Mouse (Mus musculus) limb, embryonic 12.5 days (tissue): ENCODE measurements around the gene Prrx1. TPM values are rescaled to one million over a fixed set of nuclear protein-coding genes. Genes with fewer than 3 reads are reported as not detected.

ENCODE experiments used
- ATAC-seq: fragments of 200-750 bp; cut with Nextera tagmentation; 2 replicates; pipeline ENCODE4 v1.8.0; 2017; ENCODE audit warnings: low read depth, moderate TSS enrichment; ENCODE audit not compliant: insufficient number of reproducible peaks, insufficient read depth, low FRiP score, low TSS enrichment
- H3K27ac ChIP-seq: fragments of 300-500 bp; sonication (generic); 2 replicates; pipeline ENCODE4 v1.5.1; 2016; ENCODE audit warnings: mild to moderate bottlenecking, moderate library complexity
- H3K27me3 ChIP-seq: fragments of 300-500 bp; sonication (generic); 2 replicates; pipeline ENCODE4 v1.6.1; 2016; ENCODE audit warnings: mild to moderate bottlenecking, moderate library complexity
- H3K36me3 ChIP-seq: fragments of 300-500 bp; sonication (generic); 2 replicates; pipeline ENCODE4 v1.6.1; 2016; ENCODE audit warnings: mild to moderate bottlenecking, moderate library complexity
- H3K4me1 ChIP-seq: fragments of 300-500 bp; sonication (generic); replicated peaks from 2 replicates; pipeline ENCODE4 v1.6.1; 2016
- H3K4me2 ChIP-seq: fragments of 300-500 bp; sonication (generic); 2 replicates; pipeline ENCODE4 v1.6.1; 2016; ENCODE audit warnings: mild to moderate bottlenecking, moderate library complexity
- H3K4me3 ChIP-seq: fragments of 300-500 bp; sonication (generic); replicated peaks from 2 replicates; pipeline ENCODE4 v1.5.1; 2016; ENCODE audit warnings: mild to moderate bottlenecking
- H3K9ac ChIP-seq: fragments of 300-500 bp; sonication (generic); replicated peaks from 2 replicates; pipeline ENCODE4 v1.6.1; 2016; ENCODE audit warnings: mild to moderate bottlenecking, moderate library complexity
- H3K9me3 ChIP-seq: fragments of 300-500 bp; sonication (generic); 2 replicates; pipeline ENCODE4 v1.6.1; 2016; ENCODE audit warnings: mild to moderate bottlenecking, moderate library complexity
- WGBS: fragments of 180-500 bp; shearing (Covaris S2); methylation state at CpG from one replicate; pipeline ENCODE4 v1.1.7; 2016; 5-methylcytosine and 5-hydroxymethylcytosine counted together
- polyA plus RNA-seq: library from polyadenylated mRNA; unstranded; fragments of >200 nt; fragmentation: Nextera tagmentation; extraction: Ambion mirVana; gene quantifications from 2 replicates; pipeline ENCODE4 v1.2.1, GENCODE M21; 2016

Gene Prrx1
- polyA plus RNA-seq, 1 experiment from 2014 or later = 194 TPM

DNA sequence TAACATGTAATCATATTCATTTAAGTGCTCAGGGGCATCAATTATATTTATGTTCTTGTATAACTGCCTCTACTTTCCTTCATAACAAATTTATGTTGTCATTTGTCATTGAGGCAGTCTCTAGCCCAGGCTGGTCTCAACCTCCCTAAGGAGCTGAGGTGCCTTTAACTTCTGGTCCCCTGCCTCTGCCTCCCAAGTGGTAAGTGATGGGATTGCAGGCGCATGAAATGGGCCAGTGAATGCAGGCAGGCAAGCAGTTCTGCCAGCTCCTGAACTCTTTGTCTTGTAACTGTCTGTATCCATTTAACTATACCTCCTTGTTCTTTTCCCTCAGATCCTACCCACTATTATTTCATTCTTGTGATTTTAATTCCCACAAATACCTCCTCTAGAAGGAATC is 31.4 kb upstream of the Prrx1 start:
- H3K36me3 ChIP-seq = no peaks in the 10 kb centered on the region
- ATAC-seq = no peak
- no peak overlapping the region for H3K4me2 ChIP-seq
- H3K9ac ChIP-seq = no peak overlapping the region
- H3K27me3 ChIP-seq = no peaks in the 10 kb centered on the region
- no peak overlapping the region for H3K4me3 ChIP-seq
- no peak overlapping the region for H3K27ac ChIP-seq
- no peaks in the 10 kb centered on the region for H3K4me1 ChIP-seq
- 34% methylated on average over 1 of the region's 1 CpGs for WGBS
- no peaks in the 10 kb centered on the region for H3K9me3 ChIP-seq

DNA sequence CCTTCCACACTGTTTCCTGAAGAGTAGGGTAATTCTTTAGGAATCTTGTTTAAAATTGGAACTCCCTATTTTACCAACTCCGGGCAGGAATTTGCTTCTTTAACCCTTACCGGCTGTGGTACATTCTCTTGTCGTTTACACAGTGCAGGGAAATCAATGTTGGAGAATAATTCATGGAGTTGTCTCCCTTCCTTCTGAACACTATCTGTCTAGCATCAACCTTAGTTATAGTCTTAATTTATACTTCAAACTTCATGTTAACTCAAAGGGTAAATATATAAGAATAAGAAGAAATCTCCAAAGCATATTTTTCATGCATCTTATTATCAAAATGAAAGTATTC is 25.7 kb upstream of the Prrx1 start:
- Histone ChIP-seq H3K27ac (no peak overlapping the region), H3K9ac (no peak overlapping the region), H3K27me3 (no peaks in the 10 kb centered on the region), H3K4me3 (no peak overlapping the region), H3K4me1 (0 out of 2 replicates have a peak, but pooled peaks cover 3% of the 10 kb centered on the region), H3K4me2 (no peak overlapping the region), H3K36me3 (no peaks in the 10 kb centered on the region), H3K9me3 (no peaks in the 10 kb centered on the region)
- ATAC-seq = no peak
- 86% methylated on average over 3 of the region's 3 CpGs for WGBS

DNA sequence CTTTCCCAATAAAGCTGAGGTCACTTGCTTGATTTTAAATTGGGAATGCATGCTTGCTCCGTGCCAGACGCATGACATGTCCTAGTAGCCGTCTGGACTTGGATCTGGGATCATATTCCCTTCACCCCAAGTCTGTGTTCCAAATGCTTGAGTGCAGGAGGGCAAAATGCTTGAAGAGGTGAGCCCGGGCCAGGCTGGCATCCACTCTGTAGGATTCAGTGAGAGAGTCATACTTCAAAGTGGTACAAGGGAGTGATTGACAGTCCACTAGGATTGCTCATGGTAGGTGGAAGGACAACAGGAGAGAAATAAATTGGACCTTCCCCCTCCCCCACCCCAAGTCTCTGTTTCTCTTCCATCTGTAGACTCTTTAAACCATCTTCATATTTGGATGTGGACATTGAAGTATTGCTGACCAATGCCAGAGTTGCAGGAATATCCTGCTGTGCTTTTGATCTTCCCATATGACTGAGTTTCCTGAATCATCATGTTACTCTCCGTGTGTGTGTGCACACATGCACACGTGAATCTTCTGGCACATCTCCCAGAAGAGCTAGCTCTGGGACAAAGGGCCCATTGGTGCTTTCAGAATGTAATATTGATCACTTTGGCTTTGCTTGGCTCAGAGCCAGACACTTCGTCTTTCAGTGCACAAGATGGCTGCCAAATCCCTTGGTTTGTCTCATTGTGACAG is 25.2 kb upstream of the Prrx1 start:
- no peak overlapping the region for H3K27ac ChIP-seq
- H3K9me3 ChIP-seq = no peaks in the 10 kb centered on the region
- no peak for ATAC-seq
- H3K27me3 ChIP-seq = no peaks in the 10 kb centered on the region
- WGBS = 70% methylated on average over 7 of the region's 7 CpGs
- no peak overlapping the region for H3K4me3 ChIP-seq
- H3K9ac ChIP-seq = no peak overlapping the region
- H3K4me1 ChIP-seq = 0 out of 2 replicates have a peak, but pooled peaks cover 3% of the 10 kb centered on the region
- H3K36me3 ChIP-seq = no peaks in the 10 kb centered on the region
- H3K4me2 ChIP-seq = no peak overlapping the region

DNA sequence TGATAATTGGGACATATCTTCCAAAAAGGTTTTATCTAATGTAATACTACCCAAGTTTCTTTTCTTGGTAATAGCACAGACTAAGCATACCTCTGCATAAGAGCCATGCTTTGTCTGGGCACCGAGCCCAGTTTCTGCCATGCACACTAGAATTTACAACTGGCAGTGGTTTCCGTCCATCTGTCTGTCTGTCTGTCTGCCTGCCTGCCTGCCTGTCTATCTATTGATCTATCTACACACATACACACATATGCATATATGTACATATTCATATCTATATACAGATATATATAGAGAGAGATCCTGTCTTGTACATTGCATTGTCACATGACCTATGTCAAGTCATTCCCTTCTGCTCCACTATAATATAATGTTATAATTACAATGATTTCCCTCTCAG is 24.3 kb upstream of the Prrx1 start:
- H3K27me3 ChIP-seq = no peaks in the 10 kb centered on the region
- no peak for ATAC-seq
- WGBS = 90% methylated on average over 2 of the region's 2 CpGs

DNA sequence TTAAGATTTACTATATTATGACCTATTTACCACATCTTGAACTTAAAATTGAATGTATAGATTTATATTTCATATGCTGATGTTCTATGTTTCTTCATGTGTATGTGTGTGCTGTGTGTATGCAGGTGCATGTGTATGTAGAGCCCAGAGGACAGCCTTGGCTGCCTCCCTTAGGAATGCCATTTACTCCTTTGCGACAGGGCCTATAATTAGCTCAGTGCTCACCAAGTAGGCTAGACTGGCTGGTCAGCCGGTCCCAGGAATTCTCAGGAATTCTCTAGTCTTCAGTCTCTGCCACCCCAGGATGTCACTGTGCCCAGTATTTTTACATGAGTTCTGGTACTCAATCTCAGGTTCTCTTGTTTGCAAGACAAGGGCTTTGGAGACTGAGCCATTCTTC is 13.8 kb upstream of the Prrx1 start:
- ATAC-seq = no peak
- Histone ChIP-seq H3K27ac (no peak overlapping the region), H3K4me1 (no peaks in the 10 kb centered on the region; the same call in 1 of the 2 replicates), H3K36me3 (no peaks in the 10 kb centered on the region), H3K9ac (no peak overlapping the region), H3K27me3 (no peaks in the 10 kb centered on the region), H3K4me3 (no peak overlapping the region), H3K9me3 (no peaks in the 10 kb centered on the region), H3K4me2 (no peak overlapping the region)
- 28% methylated on average over 2 of the region's 2 CpGs for WGBS

More for the DNA sequence above, 24.3 kb upstream of the Prrx1 start:
- Histone ChIP-seq H3K4me1 (0 out of 2 replicates have a peak, but pooled peaks cover 3% of the 10 kb centered on the region), H3K4me3 (no peak overlapping the region), H3K4me2 (no peak overlapping the region), H3K27ac (no peak overlapping the region), H3K9ac (no peak overlapping the region), H3K36me3 (no peaks in the 10 kb centered on the region), H3K9me3 (no peaks in the 10 kb centered on the region)

DNA sequence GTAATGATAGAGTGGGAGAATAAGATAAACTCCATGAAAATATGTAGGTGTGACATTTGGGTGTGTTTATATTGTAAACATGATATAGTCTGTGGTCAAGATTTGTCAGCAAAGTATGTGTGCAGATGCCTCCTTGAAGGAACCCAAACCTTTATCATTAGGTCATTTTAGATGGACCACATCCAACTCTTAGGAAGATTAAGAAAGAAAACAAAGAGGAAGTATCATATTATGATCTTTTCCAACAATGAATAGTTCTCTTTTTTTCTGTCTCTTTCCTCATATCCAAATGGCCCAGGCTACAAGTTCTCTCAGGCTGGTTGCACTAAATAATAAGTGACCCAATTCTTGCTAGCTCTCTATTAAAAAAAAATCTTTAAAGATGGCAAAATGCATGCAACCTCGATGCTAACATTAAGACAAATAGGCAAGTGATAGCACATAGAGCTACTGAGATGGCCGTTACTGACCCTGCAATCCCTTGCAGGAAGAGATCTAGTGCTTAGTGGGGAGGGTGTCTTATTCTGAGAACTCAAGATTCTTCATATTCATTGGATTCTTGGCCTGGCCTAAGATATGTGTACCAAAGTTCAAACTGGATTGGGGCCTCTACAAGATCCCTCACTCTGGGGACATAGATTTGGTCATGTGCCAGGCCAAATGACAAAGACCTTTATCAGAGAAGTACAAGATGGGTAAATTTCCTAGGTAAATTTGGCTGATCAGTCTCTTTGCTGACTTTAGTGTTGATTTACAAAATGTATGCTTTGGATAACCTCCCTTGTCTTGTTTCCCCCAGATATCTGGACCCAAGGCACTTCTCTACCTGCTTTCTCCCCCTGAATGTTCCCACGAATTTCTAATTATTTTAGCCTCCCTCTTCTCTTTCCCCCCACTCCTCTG is 6.4 kb upstream of the Prrx1 start:
- ATAC-seq = no peak
- Histone ChIP-seq H3K27ac (no peak overlapping the region), H3K9me3 (no peaks in the 10 kb centered on the region), H3K4me2 (no peak overlapping the region), H3K4me3 (no peak overlapping the region), H3K27me3 (peaks cover 3% of the 10 kb centered on the region; the same call in 1 of the 2 replicates), H3K36me3 (no peaks in the 10 kb centered on the region), H3K9ac (no peak overlapping the region), H3K4me1 (peaks cover 13% of the 10 kb centered on the region)
- WGBS = 71% methylated on average over 3 of the region's 3 CpGs

DNA sequence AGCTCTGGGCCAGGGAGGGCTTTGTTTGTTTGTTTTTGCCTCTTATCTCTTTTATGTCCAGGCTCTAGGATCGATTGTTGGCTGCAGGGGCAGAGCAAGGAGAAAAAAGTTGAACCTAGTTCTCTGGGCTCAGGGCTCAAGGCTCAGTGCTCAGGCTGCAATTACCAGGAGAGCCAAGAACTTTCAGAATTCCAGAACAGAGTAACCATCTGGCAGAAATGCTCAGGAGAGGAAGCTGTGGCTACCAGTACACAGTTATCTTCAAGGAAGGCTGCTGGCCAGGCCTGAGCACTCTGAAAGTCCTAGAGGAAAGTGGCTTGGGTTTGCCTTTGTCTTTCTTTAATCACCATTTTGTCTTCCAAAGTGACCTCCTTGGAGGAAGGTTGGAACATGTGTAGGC is 3.4 kb upstream of the Prrx1 start:
- Histone ChIP-seq H3K9me3 (no peaks in the 10 kb centered on the region), H3K4me3 (no peak overlapping the region), H3K4me2 (no peak overlapping the region), H3K27ac (no peak overlapping the region), H3K4me1 (peaks cover 19% of the 10 kb centered on the region), H3K36me3 (no peaks in the 10 kb centered on the region), H3K9ac (no peak overlapping the region), H3K27me3 (peaks cover 4% of the 10 kb centered on the region; the same call in 1 of the 2 replicates)
- WGBS = 8% methylated on average over 1 of the region's 1 CpGs
- ATAC-seq = no peak

DNA sequence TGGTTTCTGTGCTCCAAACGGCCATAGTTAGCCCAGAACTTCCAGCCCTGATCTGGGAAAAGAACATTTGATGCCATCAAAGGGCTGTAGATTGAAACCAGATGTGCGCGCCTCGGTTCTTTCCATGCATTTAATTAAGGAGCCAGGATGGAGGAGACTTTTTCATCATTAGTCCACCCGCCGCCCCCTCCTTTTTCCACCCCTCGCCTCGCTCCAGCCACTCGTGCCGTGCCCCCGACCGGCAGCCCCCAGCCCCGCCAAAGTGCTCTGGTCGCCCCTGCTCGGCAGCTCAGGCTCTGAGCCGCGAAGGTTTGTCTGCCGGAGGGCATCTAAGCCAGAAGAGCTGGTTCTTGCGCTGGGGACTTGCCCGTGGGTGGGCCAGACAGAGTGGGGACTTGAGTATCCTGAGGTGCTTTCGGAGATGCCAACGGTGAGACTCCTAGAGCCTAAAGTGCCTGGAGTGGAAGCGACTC is 1.4 kb upstream of the Prrx1 start:
- peak overlapping the region; percentile 100 for H3K27ac ChIP-seq
- H3K9ac ChIP-seq = peak overlapping the region; percentile 56
- peak overlapping the region; percentile 83 for H3K4me2 ChIP-seq
- no peaks in the 10 kb centered on the region for H3K9me3 ChIP-seq
- 0 out of 2 replicates have a peak, but pooled peaks cover 6% of the 10 kb centered on the region for H3K36me3 ChIP-seq
- H3K4me3 ChIP-seq = peak overlapping the region; percentile 95
- peaks cover 4% of the 10 kb centered on the region; the same call in 1 of the 2 replicates for H3K27me3 ChIP-seq
- peaks cover 22% of the 10 kb centered on the region for H3K4me1 ChIP-seq
- ATAC-seq = peak; percentile 33; the same call in 1 of the 2 replicates
- WGBS = under 1% methylated on average over 23 of the region's 23 CpGs

DNA sequence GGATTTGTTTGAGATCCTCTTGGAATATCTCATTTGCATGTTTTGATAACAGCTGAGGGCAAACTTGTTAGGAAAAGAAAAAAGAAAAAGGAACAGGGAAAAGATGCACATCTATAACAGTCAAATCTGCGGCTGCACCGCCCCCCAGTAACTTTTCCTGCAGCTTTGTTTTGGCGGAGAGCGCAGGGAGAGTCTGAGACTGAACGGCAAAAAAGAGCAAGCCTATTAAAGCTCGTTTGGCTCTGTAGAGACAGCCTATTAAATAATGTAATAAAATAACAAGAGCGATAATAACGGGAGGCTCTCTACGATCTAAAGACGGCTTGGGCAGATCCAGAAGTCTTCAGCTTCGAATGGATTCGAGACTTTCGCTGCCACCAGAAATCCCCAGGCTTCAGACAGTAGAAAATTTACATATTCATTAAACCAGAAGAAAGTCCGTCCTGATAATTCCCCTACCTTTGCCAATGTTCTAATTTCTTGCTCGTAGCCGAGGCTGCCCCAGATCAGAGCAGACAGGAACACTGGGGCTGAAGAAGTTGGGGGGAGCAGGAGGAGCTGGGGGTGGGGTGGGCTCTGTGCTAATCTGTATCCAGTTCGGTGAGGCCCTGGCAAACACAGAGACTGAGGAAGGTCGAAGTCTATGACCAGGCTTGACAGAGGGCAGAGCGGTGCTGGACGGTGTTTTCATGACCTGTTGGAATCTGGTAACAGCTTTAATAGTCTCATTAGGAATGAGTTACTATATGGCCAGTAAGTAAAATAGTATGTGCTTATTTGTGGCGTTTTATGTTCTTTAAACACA is 613 bp upstream of the Prrx1 start:
- H3K27ac ChIP-seq = peak overlapping the region; percentile 100
- peaks cover 4% of the 10 kb centered on the region; the same call in 1 of the 2 replicates for H3K27me3 ChIP-seq
- under 1% methylated on average over 21 of the region's 21 CpGs for WGBS
- peak overlapping the region; percentile 83 for H3K4me2 ChIP-seq
- H3K9ac ChIP-seq = peak overlapping the region; percentile 100
- peaks cover 27% of the 10 kb centered on the region for H3K4me1 ChIP-seq
- H3K9me3 ChIP-seq = no peaks in the 10 kb centered on the region
- peak overlapping the region; percentile 95 for H3K4me3 ChIP-seq
- peaks cover 13% of the 10 kb centered on the region; the same call in 1 of the 2 replicates for H3K36me3 ChIP-seq
- ATAC-seq = peak; percentile 71

DNA sequence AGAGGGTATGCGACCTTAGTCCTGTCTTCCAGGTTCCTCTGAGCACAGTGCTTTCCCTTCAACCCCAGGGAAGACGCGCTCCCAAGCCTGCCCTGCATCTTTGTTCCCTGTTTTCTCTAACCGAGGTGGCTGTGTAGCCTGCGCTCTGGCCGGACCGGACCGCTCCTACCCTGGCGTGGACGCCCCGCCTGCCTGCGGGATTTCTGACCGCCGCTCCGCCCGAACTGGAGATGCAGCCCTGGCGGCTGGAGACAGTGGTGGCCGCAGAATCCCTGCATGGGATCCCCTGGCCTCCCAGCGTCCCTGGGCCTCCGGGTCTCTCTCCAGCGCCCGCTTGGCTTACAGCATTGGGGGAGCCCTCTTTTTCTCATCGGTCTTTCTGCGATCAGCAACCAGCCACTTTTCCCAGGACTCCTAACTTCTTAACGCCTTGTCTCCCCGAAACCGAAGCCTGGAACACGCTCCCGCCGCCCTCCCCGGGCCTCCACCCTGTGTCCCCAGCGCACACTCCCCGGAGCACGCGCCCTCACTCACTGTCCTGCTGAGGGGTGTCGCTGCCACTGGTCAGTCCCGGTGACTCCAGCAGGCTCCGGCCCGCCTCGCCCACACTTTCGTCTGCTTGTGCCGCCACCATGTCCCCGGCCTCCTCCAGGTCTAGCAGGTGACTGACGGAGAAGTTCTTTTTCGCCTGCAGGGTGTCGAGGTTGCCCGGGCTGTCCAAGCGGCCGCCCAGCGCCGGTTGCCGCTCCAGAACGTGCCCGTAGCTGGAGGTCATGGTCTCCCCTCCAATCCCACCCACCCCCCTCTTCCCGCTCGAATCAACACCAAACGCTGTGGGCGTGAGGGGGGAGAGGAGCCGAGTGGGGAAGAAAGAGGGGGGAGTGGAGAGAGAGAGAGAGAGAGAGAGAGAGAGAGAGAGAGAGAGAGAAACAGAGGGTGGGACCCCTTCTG is 1.4 kb downstream of the Prrx1 start:
- Histone ChIP-seq H3K4me1 (peaks cover 42% of the 10 kb centered on the region), H3K9ac (peak overlapping the region; percentile 100), H3K4me2 (peak overlapping the region; percentile 83), H3K9me3 (no peaks in the 10 kb centered on the region), H3K27ac (peak overlapping the region; percentile 100), H3K36me3 (peaks cover 20% of the 10 kb centered on the region; the same call in 1 of the 2 replicates), H3K4me3 (peak overlapping the region; percentile 95), H3K27me3 (peaks cover 4% of the 10 kb centered on the region; the same call in 1 of the 2 replicates)
- under 1% methylated on average over 59 of the region's 59 CpGs for WGBS
- no peak for ATAC-seq
